Mouse (Mus musculus) hindbrain, embryonic 16.5 days (tissue): ENCODE results near the gene Slco3a1. TPM values are rescaled to one million over a fixed set of nuclear protein-coding genes. Genes with fewer than 3 reads are reported as not detected.

ENCODE experiments used
- ATAC-seq: fragments of 200-750 bp; cut with Nextera tagmentation; 2 replicates; pipeline ENCODE4 v1.8.0; 2017; ENCODE audit warnings: moderate TSS enrichment, moderate library complexity
- H3K27ac ChIP-seq: fragments of 300-500 bp; sonication (generic); 2 replicates; pipeline ENCODE4 v1.5.1; 2014; ENCODE audit warnings: low read depth, mild to moderate bottlenecking, control low read depth, low read length, moderate library complexity
- H3K27me3 ChIP-seq: fragments of 300-500 bp; sonication (generic); replicated peaks from 2 replicates; pipeline ENCODE4 v1.6.1; 2014; ENCODE audit warnings: low read length; ENCODE audit not compliant: control insufficient read depth, insufficient read depth
- H3K36me3 ChIP-seq: fragments of 300-500 bp; sonication (generic); 2 replicates; pipeline ENCODE4 v1.6.1; 2014; ENCODE audit warnings: mild to moderate bottlenecking, low read length, moderate library complexity, mixed read lengths; ENCODE audit not compliant: control insufficient read depth, insufficient read depth
- H3K4me1 ChIP-seq: fragments of 300-500 bp; sonication (generic); 2 replicates; pipeline ENCODE4 v1.6.1; 2014; ENCODE audit warnings: low read depth, low read length; ENCODE audit not compliant: control insufficient read depth, insufficient read depth
- H3K4me2 ChIP-seq: fragments of 300-500 bp; sonication (generic); 2 replicates; pipeline ENCODE4 v1.6.1; 2014; ENCODE audit warnings: mild to moderate bottlenecking, low read length, control low read depth, moderate library complexity
- H3K4me3 ChIP-seq: fragments of 300-500 bp; sonication (generic); 2 replicates; pipeline ENCODE4 v1.5.1; 2014; ENCODE audit warnings: mild to moderate bottlenecking, low read length, control low read depth, moderate library complexity
- H3K9ac ChIP-seq: fragments of 300-500 bp; sonication (generic); 2 replicates; pipeline ENCODE4 v1.6.1; 2014; ENCODE audit warnings: low read depth, mild to moderate bottlenecking, control low read depth, low read length, moderate library complexity
- H3K9me3 ChIP-seq: fragments of 300-500 bp; sonication (generic); 2 replicates; pipeline ENCODE4 v1.6.1; 2014; ENCODE audit warnings: mild to moderate bottlenecking, low read length, moderate library complexity; ENCODE audit not compliant: control insufficient read depth
- WGBS: fragments of 180-500 bp; shearing (Covaris S2); extraction: QIAGEN DNeasy Blood & Tissue Kit; methylation state at CpG from one replicate; pipeline ENCODE4 v1.1.7; 2014; 5-methylcytosine and 5-hydroxymethylcytosine counted together
- microRNA-seq: library from miRNA; unstranded; fragments of <30 nt; microRNA quantifications from one replicate; pipeline ENCODE4, GENCODE M21; 2017
- polyA plus RNA-seq: library from polyadenylated mRNA; unstranded; fragments of >200 nt; fragmentation: Nextera tagmentation; extraction: Ambion mirVana; gene quantifications from 2 replicates; pipeline ENCODE4 v1.2.1, GENCODE M21; 2015

The Slco3a1 gene
- polyA plus RNA-seq, 1 experiment from 2014 or later, result 18.9 TPM

DNA sequence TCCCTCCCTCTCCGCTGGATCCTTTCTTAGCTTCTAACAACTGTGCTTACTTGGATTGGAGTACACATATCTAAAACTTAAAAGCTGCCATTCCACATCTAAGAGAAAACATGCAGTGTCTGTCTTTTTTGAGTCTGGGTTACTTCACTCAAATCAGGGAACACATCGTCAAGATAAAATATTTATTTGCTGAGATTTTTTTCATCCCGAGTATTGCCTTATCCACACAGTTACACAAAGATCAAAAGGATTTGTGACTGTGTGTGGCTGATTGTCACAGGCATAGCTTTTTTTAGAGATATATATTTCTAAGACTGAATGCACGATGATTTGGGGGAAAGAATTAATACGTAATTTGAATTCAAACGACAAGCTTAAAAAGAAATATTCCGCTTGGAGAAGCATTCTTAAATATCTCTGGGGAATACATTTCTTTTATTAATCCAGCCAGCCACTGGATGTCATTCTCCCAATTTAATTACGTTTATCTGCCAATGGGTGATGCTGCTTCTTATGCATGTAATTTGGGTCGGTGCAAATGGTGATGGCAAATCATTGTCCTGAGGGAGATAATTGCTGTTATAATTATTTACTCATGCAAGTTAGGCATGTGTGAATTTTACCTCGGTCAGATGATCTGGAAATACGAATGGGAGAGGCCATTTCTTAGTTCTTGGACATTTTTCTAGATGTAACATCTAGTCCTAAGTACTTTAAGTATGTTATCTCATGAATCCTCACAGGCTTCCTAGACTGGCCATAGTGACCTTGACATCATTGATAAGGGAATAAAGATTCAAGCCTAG is 285.1 kb downstream of the Slco3a1 start:
- no peak for ATAC-seq
- Histone ChIP-seq H3K4me1 (no peaks in the 10 kb centered on the region), H3K36me3 (no peaks in the 10 kb centered on the region), H3K27me3 (no peaks in the 10 kb centered on the region), H3K4me3 (no peak overlapping the region), H3K4me2 (no peak overlapping the region), H3K9ac (no peak overlapping the region), H3K9me3 (no peaks in the 10 kb centered on the region), H3K27ac (no peak overlapping the region)
- 56% methylated on average over 11 of the region's 11 CpGs for WGBS

DNA sequence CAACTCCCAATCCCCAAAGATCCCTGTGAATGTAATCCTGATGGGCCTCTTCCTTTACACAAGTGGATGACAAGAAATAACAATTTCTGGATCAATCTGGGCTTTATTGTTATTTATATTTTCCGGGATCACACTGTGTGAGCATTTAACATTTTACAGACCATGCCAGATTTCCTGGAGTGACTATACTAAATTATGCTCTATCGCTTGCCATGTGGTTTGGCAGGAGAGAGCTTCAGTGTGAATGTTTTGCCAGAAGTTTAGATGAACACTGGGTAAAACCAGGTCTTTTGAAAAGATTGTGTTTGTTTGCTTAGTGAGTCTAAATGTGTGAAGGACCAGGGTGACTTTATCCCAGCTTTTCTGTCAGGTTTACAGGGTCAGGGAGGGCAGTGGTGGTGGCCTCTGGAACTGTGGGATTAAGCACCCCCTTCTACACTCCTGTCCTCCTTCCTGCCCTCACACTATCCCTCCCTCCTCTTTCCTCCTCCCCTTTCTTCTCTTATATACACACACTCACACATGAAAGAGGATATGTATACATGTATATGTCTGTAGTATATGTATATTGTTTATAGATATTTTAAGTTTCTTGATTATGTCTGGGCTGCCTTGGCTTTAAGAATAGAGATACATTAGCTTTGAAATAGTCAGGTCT is 287.9 kb downstream of the Slco3a1 start:
- Histone ChIP-seq H3K27me3 (no peaks in the 10 kb centered on the region), H3K4me3 (no peak overlapping the region), H3K36me3 (no peaks in the 10 kb centered on the region), H3K4me2 (no peak overlapping the region), H3K9ac (no peak overlapping the region), H3K27ac (no peak overlapping the region), H3K9me3 (no peaks in the 10 kb centered on the region), H3K4me1 (no peaks in the 10 kb centered on the region)
- WGBS, result 70% methylated on average over 2 of the region's 2 CpGs
- ATAC-seq, result no peak

DNA sequence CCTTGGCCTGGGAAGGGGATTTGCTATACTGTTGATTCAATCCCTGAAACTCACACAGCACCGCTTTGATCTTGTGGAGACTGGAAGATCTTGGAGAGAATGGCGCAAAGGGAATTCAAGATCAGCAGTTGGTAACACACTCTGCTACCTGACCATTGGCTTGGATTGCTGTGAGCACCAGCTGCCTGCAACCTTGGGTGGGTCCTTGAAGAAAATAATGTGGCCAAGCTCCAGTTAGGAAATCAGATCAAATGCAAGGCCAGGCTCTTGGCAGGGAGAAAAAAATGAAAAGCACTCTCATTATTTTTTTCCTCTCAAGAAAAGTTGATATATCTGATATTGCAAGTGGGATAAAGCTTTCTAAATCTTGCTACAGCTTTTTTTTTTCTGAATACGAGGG is 298.3 kb downstream of the Slco3a1 start:
- 90% methylated on average over 3 of the region's 3 CpGs for WGBS
- H3K27me3 ChIP-seq, result no peaks in the 10 kb centered on the region
- no peaks in the 10 kb centered on the region for H3K4me1 ChIP-seq
- no peaks in the 10 kb centered on the region for H3K9me3 ChIP-seq
- no peaks in the 10 kb centered on the region for H3K36me3 ChIP-seq
- H3K27ac ChIP-seq, result no peak overlapping the region
- H3K4me3 ChIP-seq, result no peak overlapping the region
- no peak overlapping the region for H3K4me2 ChIP-seq
- ATAC-seq, result no peak
- no peak overlapping the region for H3K9ac ChIP-seq

DNA sequence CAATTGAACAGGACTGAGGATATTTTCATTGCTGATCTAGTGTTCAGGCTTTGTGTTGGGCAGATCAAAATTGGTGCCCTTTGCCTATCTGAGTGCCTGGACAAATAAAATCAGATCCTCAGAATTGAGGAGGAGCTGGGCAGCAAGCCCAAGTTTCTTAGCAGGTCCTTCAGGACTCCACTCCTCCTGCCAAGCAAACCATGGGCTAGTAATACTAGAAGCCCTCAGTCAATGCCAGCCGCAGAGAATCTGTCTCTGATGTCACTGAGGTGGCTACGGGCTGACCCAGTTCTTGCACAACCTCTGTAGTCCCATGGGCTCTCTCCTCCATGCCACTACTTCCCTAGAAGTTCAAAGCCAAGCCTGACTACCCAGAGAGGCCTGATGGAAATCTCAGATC is 302.5 kb downstream of the Slco3a1 start:
- no peak for ATAC-seq
- 92% methylated on average over 2 of the region's 2 CpGs for WGBS

DNA sequence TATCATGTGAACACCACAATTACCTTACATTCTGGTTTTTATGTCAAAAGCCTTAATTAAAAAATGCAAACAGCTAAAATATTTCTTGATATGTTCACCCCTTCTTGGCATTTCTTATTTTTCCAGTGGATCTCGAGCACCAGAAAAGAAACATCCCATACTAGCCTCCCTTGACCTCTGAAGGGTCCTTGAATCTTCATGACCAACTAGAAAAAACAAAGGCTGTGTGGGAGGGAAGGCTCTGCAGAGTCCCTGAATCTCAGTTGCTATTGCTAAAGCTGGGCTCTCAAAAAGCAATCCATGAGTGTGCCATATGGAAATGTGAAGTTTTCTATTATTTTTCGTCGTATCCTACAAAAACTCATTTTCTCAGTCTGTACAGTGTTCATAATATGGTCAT is 313.3 kb downstream of the Slco3a1 start:
- Histone ChIP-seq H3K27me3 (no peaks in the 10 kb centered on the region), H3K4me1 (peaks cover 9% of the 10 kb centered on the region), H3K4me3 (no peak overlapping the region), H3K4me2 (no peak overlapping the region), H3K9ac (no peak overlapping the region), H3K36me3 (no peaks in the 10 kb centered on the region), H3K27ac (no peak overlapping the region), H3K9me3 (no peaks in the 10 kb centered on the region)
- WGBS, result 74% methylated on average over 3 of the region's 3 CpGs
- no peak for ATAC-seq

More for the DNA sequence above, 302.5 kb downstream of the Slco3a1 start:
- Histone ChIP-seq H3K27ac (no peak overlapping the region), H3K4me2 (no peak overlapping the region), H3K4me3 (no peak overlapping the region), H3K36me3 (no peaks in the 10 kb centered on the region), H3K4me1 (no peaks in the 10 kb centered on the region), H3K9me3 (no peaks in the 10 kb centered on the region), H3K27me3 (no peaks in the 10 kb centered on the region), H3K9ac (no peak overlapping the region)

DNA sequence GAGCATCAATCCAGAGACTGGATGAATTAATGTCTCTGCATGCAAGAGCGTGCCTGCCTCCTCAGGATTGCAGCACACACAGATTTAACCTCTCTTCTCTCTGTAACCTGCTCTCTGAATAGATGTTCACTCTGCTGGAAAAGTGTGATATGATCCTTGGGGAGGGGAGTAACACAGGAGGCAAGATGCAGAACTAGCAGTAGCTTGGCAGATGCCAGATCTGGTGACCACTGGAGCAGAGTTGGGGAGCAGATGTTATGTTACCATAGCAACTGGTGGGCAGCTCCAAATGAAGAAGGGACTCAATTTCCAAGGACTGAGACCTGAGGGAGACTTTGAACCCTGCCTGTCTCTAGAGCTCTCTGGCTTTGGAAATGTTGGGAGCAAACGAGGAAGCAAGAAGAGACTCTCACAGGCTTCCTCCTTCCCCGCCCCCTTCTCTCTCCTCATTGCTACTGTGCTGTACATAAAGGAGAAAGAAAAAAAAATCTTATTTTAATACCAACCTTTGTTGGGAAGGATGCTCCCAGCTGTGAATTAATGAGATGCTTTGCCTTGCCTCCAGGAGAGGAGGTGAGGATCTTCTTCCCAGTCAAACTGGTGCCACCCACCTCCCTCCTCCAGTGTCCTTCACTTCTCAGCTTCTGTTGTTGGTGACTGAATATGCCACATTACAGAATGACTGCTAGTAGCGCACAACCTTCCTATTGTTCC is 314.0 kb downstream of the Slco3a1 start:
- ATAC-seq, result peak; percentile 70
- no peaks in the 10 kb centered on the region for H3K9me3 ChIP-seq
- H3K36me3 ChIP-seq, result no peaks in the 10 kb centered on the region
- H3K4me1 ChIP-seq, result peaks cover 9% of the 10 kb centered on the region
- 30% methylated on average over 4 of the region's 4 CpGs for WGBS
- no peak overlapping the region for H3K9ac ChIP-seq
- 0 out of 2 replicates have a peak overlapping the region, but pooled peaks have one; percentile 26 for H3K27ac ChIP-seq
- no peak overlapping the region for H3K4me3 ChIP-seq
- H3K27me3 ChIP-seq, result no peaks in the 10 kb centered on the region
- H3K4me2 ChIP-seq, result no peak overlapping the region

Small RNAs within 50 kb of the gene (microRNA-seq; reads per million reads assigned to microRNA genes)
- not detected for gene Gm27459
